Mouse (Mus musculus): ENCODE results near the gene Vmn2r79.
"Not testable (repeated sequence)": the region's sequence is repeated elsewhere in the genome, so short reads cannot be mapped to it uniquely, and the experiment has no call there.

Vmn2r79 gene

GRCm38 (mm10) chr7:86995815-86996214 is at the start of gene Vmn2r79:
Gene Vmn2r79 (plus strand): TSS chr7:86996115.
- in situ Hi-C loops (cut with MboI) = not testable (repeated sequence)

- in situ Hi-C loops (cut with MboI) = no loop called here
Measured at GRCm38 (mm10) chr7:86994700-86995099, 1.2 kb upstream of the Vmn2r79 start.

GRCm38 (mm10) chr7:87026486-87026885 is 30.6 kb downstream of the Vmn2r79 start:
- in situ Hi-C loops (cut with MboI) = not testable (repeated sequence)

- in situ Hi-C loops (cut with MboI) = no loop called here
Measured at GRCm38 (mm10) chr7:87063576-87063975, 67.7 kb downstream of the Vmn2r79 start.

All from mature B cell (primary cell).